Mouse (Mus musculus) cerebellum, adult 9-10 months (tissue): Measurements from ENCODE around the gene Nat8f5.
A peak's percentile ranks its signal among the peaks of the same experiment; 100 is the strongest.
"Not testable (repeated sequence)": the region's sequence is repeated elsewhere in the genome, so short reads cannot be mapped to it uniquely, and the experiment has no call there.

Experiments
- DNase-seq: peaks from one replicate; pipeline ENCODE4 v3.0.0; 2022

Gene Nat8f5

GRCm38 (mm10) chr6:85835104-85835503 is 14.3 kb upstream of the Nat8f5 start:
- not testable (repeated sequence) for DNase-seq

GRCm38 (mm10) chr6:85834504-85835100 is 13.8 kb upstream of the Nat8f5 start:
- DNase-seq = peak; percentile 78

GRCm38 (mm10) chr6:85831796-85832321 is 11.1 kb upstream of the Nat8f5 start, which contains the start of gene Nat8:
Gene Nat8 (minus strand): TSS chr6:85832082.
- no peak for DNase-seq

- no peak for DNase-seq
Measured at GRCm38 (mm10) chr6:85829462-85829861, 8.7 kb upstream of the Nat8f5 start.

GRCm38 (mm10) chr6:85825886-85826285 is 5.1 kb upstream of the Nat8f5 start:
- no peak for DNase-seq

GRCm38 (mm10) chr6:85823382-85824090 is 2.8 kb upstream of the Nat8f5 start:
- no peak for DNase-seq

DNA sequence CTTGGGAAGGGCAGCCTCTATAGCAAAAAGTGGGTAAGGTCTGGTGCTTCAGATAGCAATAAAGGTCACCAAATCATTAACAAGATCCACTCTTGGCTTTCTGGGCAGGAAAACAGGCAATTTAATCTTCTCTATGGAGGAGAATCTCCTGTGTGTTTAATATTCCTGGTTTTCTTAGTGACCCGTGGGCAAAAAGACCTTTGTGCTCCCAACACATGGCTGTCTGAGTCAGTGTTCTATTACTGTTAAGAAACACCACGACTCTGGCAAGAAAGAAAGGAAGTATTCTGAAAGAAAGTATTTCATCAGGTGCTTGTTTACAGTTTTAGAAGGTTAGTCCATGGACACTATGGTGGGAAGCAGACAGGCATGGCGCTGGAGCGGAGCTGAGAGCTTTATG is 1.5 kb upstream of the Nat8f5 start:
- DNase-seq = no peak

DNA sequence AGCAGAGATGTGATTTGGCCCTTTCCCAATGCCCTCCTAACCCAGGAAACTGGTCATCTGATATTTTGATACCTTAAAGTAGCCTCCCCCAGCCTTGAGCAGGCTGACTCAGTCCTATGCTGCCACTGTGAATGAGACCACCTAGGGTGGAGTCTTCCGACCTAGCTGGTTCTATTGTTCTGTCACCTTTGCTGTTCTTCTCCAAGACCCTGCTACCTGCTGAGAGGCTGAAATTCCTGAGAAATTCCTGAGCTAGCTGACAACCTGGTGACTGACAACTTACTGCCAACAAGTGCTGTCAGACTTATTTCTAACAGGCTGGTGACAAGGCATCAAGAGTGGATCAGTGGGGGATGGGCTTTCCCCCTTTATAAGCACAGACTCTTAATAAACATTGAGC is 2.4 kb downstream of the Nat8f5 start:
- no peak for DNase-seq

GRCm38 (mm10) chr6:85813339-85813738 is 7.4 kb downstream of the Nat8f5 start:
- DNase-seq = no peak

DNA sequence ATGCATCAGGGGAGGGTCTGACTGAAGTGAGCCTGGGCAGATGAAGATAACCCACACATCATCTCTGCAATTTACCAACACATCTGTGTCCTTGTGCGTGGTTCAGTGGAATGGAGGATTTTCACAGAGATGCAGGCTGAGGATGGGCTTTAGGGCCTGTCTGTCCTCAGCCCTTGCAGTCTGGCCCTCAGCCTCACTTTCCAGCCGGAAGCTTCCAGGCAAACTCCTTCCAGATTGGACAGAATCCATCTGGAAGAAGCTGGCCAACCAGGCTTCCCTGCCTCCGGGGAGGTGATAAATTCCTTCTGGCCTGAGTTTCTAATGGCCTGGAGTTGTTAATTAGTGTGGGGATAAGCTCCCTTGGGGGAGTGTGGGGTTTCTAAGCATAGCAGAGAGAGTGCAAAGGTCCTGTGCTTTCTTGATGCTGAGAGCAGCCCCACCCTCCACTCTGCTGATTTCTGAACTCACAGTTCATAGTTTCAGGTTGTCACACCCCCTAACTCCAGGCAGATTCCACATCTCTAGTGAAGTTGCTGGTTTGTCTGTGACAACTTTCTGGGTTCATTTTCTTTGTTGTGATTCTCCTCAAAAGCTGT is 9.7 kb downstream of the Nat8f5 start:
- DNase-seq = not testable (repeated sequence)

DNA sequence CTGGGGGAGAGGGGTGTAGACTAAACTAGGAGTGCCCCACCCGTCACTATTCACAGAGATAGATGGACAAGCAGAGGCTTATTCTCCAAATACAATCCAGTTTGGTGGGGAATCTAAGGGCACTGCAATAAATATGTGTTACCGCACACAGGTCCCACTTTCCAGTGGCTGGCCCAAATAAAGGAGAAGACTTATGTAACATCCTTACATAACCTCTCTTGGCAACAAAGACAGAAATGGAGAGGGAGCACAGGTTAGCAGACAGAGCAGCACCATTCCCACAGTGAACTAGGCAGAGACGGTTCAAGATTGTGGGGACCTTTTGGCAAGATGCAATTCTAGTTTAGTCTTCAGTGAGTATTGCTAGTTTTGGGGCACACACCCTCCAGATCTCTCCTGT is 10.3 kb downstream of the Nat8f5 start:
- DNase-seq = not testable (repeated sequence)

- DNase-seq = not testable (repeated sequence)
Measured at GRCm38 (mm10) chr6:85809784-85810183, 11.0 kb downstream of the Nat8f5 start.

DNA sequence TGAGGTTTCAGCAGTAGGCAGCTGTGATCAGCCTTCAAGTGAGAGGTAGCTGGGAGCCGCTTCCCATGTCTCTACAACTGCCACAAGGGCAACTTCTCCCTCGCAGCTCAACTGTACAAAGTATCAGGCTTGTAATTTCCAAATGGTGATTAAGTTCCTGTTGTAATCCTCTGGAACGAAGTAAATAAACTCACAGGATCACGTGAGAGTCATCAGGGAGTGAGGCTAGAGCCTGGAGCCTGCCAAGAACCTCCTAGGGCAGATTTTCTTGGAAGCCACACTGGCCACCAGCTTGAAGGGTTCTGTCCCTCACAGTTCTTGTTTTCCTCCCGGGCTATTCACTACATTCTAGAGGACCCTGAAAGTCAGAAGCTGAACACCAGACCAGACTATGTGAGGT is 17.6 kb downstream of the Nat8f5 start:
- not testable (repeated sequence) for DNase-seq
